Mouse (Mus musculus) MEL-GATA-1-ER (cell line): ENCODE data around the gene Prkcg.

ENCODE experiments used
- DNase-seq: peaks from one replicate; pipeline ENCODE4 v3.0.0-alpha.2; 2012; ENCODE audit warnings: low read depth; ENCODE audit errors: extremely low read depth

The Prkcg gene

GRCm38 (mm10) chr7:3317704-3318103 lies 28.7 kb downstream of the Prkcg start:
- DNase-seq, result no peak

- DNase-seq, result no peak
Observed at GRCm38 (mm10) chr7:3320856-3321255, 31.9 kb downstream of the Prkcg start.

DNA sequence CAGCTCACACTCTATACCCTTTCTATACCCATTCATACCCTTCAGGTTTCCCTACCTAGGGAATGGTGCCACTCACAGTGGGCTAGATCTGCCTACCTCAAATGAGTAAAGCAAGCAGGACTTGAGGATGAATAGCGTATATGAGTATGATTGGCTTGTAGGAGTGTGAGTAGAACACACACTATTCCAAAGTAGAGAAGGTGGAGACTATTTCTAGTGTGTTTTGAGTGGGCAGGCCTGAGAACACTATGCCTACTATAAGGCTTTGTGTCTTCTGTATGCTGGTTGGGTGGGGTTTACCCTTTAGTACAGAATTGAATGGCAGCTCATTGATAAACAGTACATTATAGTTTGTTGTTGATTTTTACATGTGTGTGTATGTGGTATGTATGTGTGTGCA lies 34.8 kb downstream of the Prkcg start:
- no peak for DNase-seq

DNA sequence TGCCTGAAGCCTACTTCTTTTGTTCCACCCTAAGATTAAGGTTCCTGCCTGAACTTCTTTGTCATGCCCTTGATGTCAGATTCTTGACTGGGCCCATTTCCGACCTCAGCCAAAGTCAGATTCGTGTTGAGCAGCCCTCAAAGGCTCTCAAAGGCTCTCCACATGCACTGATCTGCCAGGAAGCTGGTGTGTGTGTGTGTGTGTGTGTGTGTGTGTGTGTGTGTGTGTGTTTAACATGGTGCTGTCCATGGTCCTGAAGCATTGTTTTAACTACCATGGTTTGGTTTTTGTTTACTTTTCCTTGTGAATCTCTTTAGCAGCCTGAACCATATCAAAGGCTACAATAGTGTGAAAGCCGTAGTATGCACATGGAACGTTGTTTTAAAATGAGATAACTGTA lies 39.0 kb downstream of the Prkcg start:
- DNase-seq, result no peak

DNA sequence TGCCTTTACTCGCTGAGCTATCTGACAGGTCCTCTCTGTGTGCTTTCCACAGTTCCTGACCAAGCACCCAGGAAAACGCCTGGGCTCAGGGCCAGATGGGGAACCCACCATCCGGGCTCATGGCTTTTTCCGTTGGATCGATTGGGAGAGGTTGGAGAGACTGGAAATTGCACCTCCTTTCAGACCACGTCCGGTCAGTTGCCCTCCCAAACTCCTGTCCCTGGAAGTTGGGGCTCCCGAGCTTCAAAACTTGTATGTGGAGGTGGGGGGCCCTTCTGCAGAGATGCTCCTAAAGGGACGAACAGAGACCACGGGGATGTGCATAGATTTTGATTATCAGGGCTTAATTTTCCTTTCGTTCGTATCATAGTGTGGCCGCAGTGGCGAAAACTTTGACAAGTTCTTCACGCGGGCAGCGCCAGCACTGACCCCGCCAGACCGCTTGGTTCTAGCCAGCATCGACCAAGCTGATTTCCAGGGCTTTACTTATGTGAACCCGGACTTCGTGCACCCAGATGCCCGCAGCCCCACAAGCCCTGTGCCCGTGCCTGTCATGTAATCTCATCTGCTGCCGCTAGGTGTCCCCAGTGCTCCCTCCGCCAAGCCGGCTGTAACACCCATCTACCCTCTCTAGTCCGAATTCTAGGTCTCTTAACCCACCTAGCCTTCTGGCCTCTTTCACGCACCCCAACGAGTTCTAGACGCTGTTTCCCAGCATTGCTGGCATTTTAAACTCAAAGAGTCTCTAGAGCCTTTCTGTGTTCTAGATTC lies 41.0 kb downstream of the Prkcg start:
- peak; percentile 17 for DNase-seq

- DNase-seq, result no peak
Observed at GRCm38 (mm10) chr7:3331171-3331570, 42.2 kb downstream of the Prkcg start.

DNA sequence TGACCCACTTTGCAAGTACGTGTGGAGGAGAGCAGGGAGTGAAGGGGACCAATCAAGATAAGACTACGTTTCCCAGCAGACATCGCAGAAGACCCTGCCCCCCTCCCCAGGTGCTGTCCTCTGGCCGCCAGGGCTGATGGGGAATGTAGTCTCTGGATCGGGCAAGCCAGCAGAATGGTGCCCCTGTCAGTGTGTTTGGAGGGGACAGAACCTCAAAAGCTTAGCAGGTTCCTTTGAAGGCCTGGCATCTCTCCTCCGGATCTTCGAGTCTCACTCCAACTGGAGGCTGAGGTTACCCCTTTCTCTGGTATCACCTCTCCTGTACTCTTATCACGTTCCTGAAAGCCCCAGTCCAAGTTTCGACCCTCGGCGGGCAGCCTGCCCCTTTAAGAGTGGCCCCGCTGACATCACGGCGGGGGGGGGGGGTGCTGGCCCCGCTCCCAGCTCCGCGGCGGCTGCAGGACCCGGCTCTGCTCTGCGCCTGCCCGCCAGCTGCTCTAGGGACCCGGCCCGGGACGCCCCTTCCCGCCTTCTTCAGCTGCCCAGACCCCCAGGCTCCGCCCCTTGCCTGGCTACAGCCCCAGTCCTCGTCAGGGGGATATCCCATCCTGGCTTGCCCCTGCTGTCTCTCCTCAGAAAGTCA lies 42.7 kb downstream of the Prkcg start:
- DNase-seq, result no peak

DNA sequence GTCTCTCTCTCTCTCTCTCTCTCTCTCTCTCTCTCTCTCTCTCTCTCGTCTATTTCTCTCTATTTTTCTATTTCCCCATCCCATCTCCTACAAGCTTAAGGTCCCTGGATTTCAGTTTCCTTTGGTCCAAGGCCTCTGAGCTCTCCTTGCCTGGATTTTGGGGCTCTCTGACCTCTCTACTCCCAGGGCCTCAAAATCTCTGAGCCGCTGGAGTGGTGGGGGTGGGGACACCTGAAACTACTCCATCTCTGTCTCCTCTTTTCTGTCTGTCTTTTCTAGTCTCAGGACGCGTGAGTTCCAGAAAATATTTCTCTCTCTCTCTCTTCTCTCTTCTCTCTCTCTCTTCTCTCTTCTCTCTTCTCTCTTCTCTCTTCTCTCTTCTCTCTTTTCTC lies 43.2 kb downstream of the Prkcg start:
- no peak for DNase-seq

GRCm38 (mm10) chr7:3332619-3333521 lies 43.9 kb downstream of the Prkcg start, which contains the start of gene Cacng7:
Gene Cacng7 (plus strand): TSS chr7:3332955.
- no peak for DNase-seq

DNA sequence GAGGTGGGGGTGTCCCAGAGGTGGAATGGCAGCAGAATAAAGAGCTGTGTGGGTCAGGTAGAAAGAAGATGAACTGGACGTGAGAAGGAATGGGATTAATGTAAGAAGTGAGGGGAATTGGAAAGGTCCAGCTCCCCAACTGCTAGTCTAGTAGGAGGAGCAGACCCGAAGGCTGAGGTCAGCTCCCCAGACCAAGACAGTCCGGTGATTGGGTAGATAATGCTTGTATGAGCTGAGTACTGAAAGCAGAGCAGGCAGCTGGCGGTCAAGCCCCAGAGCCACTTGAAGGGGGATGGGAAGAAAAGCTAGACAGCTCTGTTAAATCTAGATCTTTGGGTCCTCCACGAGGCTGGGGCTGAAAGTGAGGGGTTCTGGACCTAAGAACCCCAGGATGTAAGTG lies 44.6 kb downstream of the Prkcg start:
- no peak for DNase-seq

DNA sequence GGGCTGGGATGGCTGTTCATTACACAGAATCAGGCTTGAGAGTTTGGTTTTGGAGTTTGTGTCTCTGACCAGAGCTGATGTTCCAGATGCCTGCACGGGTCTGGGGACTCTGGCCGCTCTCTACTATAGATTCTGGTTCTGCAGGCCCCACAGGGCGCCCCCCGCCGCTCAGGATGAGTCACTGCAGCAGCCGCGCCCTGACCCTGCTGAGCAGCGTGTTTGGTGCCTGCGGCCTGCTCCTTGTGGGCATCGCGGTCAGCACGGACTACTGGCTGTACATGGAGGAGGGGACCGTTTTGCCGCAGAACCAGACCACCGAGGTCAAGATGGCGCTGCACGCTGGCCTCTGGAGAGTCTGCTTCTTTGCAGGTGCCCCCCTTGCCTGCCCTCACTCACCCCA lies 47.4 kb downstream of the Prkcg start:
- DNase-seq, result no peak

GRCm38 (mm10) chr7:3338286-3338935 lies 49.4 kb downstream of the Prkcg start:
- DNase-seq, result no peak

DNA sequence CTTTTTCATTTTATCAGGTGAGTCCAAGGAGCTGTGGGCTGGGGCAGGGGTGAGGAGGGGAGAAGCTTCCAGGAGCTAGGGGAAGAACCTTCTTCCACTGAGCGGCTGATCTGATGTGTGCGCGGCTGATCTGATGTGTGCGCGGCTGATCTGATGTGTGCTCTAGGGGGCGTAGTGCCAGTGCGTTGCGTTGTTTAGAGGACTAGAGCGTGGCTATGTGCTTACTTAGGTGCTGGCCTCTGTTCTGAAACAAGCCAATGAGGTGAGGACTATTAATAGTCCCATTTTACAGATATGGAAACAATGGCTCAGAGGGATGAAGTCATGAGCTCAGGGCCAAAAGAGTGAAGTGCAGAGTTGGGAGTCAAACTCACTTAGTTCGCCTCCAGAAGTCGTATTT lies 50.0 kb downstream of the Prkcg start:
- DNase-seq, result no peak

GRCm38 (mm10) chr7:3343861-3344260 lies 54.9 kb downstream of the Prkcg start:
- DNase-seq, result no peak

GRCm38 (mm10) chr7:3345301-3345700 lies 56.3 kb downstream of the Prkcg start:
- no peak for DNase-seq

- no peak for DNase-seq
Observed at GRCm38 (mm10) chr7:3347366-3348287, 58.6 kb downstream of the Prkcg start.

DNA sequence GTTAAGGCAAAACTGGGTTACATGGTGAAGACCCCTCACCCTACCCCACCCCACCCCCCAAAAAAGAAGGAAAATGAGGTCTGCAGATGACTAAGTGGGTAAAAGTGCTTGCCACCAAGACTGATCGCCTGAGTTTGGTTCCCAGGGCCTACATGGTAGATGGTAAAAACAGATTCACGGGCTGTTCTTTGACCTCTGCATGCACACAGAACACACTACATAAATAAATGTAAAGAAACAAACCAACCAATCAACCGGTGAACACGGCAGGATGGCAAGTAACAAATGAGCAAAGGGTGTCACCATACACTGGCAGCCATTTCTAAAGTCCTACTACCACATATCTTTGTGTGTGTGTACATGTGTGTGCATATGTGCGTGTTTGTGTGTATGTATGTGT lies 59.3 kb downstream of the Prkcg start:
- DNase-seq, result no peak

DNA sequence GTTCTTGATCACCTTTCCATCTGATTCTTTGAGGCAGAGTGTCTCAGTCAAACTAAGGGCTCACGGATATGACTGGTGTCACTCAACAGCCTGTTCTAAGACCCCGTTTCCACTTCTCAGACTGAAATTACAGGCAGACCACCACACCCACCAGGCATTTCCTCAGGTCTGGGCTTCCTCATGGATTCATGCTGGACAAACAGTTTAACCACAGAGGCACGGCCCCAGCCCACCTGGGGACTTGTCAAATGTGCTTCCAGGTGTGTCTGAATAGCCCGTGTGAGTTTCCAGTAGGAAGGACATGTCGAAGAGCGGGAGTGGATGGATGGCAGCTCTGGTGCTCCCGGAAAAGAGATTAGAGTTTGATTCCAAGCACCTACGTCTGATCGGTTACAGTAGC lies 60.8 kb downstream of the Prkcg start:
- DNase-seq, result no peak

DNA sequence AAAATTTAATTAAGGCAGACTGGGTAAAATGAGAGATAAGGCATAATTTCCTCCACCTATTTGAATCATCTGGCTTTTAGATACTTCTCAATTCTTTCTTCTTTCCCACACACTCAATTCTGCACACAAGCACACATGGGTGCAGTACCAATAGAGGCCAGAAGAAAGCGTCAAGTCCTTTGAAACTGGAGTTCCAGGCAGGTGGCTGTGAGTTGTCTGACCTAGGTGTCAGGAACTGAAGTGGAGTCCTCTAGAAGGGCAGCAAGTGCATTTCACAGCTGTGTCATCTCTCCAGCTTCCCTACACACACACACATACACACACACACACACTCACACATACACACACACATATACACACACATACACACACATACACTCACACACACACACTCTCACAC lies 62.6 kb downstream of the Prkcg start:
- DNase-seq, result no peak

DNA sequence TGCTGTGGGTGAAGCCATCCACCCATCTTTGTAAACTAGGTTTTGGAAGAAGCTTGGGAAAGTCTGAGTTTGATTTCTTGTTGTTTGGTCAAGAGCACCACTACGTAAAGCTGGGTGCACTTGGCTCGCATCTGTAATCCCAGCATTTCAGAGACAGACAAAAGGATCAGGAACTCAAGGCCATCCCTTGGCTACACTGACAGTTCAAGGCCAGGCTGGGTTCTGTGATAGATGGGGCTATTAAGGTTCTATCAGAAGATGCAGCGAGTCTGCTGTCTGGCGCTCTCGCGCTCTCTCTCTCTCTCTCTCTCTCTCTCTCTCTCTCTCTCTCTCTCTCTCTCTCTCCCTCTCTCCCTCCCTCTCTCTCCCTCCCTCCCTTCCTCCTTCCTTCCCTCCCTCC lies 65.9 kb downstream of the Prkcg start:
- DNase-seq, result no peak

DNA sequence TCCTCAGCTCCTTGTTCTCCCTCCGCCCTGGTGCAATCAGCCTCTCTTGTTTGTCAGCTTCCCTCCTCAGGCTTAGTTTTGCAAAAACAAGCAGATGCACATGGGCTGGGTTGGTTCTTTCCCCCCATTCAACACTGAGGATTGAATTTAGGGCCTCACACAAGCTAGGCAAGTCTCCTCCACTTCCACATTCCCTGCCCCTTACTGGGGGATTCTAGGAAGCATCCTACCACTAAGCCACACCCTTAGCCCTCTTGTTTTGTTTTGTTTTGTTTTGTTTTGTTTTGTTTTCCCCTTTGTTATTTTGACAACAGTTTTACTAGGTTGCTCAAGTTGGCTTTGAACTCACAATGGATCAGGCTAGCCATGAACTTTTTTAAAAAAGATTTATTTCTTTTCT lies 71.7 kb downstream of the Prkcg start:
- no peak for DNase-seq
